Mouse (Mus musculus) neural tube, embryonic 11.5 days (tissue): ENCODE results near the gene Tmem132c. TPM values are rescaled to one million over a fixed set of nuclear protein-coding genes. Genes with fewer than 3 reads are reported as not detected.

Source experiments
- ATAC-seq: fragments of 200-750 bp; cut with Nextera tagmentation; 2 replicates; pipeline ENCODE4 v1.8.0; 2017; ENCODE audit warnings: moderate number of reproducible peaks, mild to moderate bottlenecking, moderate TSS enrichment, moderate library complexity; ENCODE audit not compliant: insufficient read depth, low FRiP score, low TSS enrichment
- DNase-seq: peaks from one replicate; pipeline ENCODE4 v3.0.0-alpha.2; 2015; ENCODE audit warnings: low spot score
- H3K27ac ChIP-seq: fragments of 300-500 bp; sonication (generic); 2 replicates; pipeline ENCODE4 v1.5.1; 2014; ENCODE audit warnings: low read depth, mild to moderate bottlenecking, low read length
- H3K27me3 ChIP-seq: fragments of 300-500 bp; sonication (generic); 2 replicates; pipeline ENCODE4 v1.6.1; 2014; ENCODE audit warnings: mild to moderate bottlenecking, low read length, mixed read lengths; ENCODE audit not compliant: control insufficient read depth, insufficient read depth
- H3K36me3 ChIP-seq: fragments of 300-500 bp; sonication (generic); 2 replicates; pipeline ENCODE4 v1.6.1; 2014; ENCODE audit warnings: mild to moderate bottlenecking, low read length, moderate library complexity, mixed read lengths; ENCODE audit not compliant: control insufficient read depth, insufficient read depth
- H3K4me1 ChIP-seq: fragments of 300-500 bp; sonication (generic); 2 replicates; pipeline ENCODE4 v1.6.1; 2014; ENCODE audit warnings: low read length, mixed read lengths; ENCODE audit not compliant: control insufficient read depth, insufficient read depth
- H3K4me2 ChIP-seq: fragments of 300-500 bp; sonication (generic); 2 replicates; pipeline ENCODE4 v1.6.1; 2014; ENCODE audit warnings: low read depth, mild to moderate bottlenecking, moderate library complexity
- H3K4me3 ChIP-seq: fragments of 300-500 bp; sonication (generic); 2 replicates; pipeline ENCODE4 v1.5.1; 2014; ENCODE audit warnings: low read depth, low read length
- H3K9ac ChIP-seq: fragments of 300-500 bp; sonication (generic); 2 replicates; pipeline ENCODE4 v1.6.1; 2014; ENCODE audit warnings: mild to moderate bottlenecking, low read length
- H3K9me3 ChIP-seq: fragments of 300-500 bp; sonication (generic); 2 replicates; pipeline ENCODE4 v1.6.1; 2016; ENCODE audit warnings: low read length; ENCODE audit not compliant: control insufficient read depth
- WGBS: fragments of 180-500 bp; shearing (Covaris S2); extraction: QIAGEN DNeasy Blood & Tissue Kit; methylation state at CpG from one replicate; pipeline ENCODE4 v1.1.7; 2014; 5-methylcytosine and 5-hydroxymethylcytosine counted together
- polyA plus RNA-seq: library from polyadenylated mRNA; unstranded; fragments of >200 nt; fragmentation: Nextera tagmentation; extraction: Ambion mirVana; gene quantifications from 2 replicates; pipeline ENCODE4 v1.2.1, GENCODE M21; 2014

Gene Tmem132c
- polyA plus RNA-seq, 1 experiment from 2014 or later: 24.6 TPM

- DNase-seq (no peak), ATAC-seq (no peak)
- 77% methylated on average over 2 of the region's 2 CpGs for WGBS
- Histone ChIP-seq H3K36me3 (no peaks in the 10 kb centered on the region), H3K9me3 (no peaks in the 10 kb centered on the region), H3K9ac (no peak overlapping the region), H3K27me3 (no peaks in the 10 kb centered on the region), H3K4me3 (no peak overlapping the region), H3K4me2 (no peak overlapping the region), H3K27ac (no peak overlapping the region), H3K4me1 (no peaks in the 10 kb centered on the region)
These were observed 137.7 kb downstream of the Tmem132c start for GRCm38 (mm10) chr5:127379351-127379750.

GRCm38 (mm10) chr5:127381216-127381615 is 139.6 kb downstream of the Tmem132c start:
- Histone ChIP-seq H3K4me3 (no peak overlapping the region), H3K36me3 (no peaks in the 10 kb centered on the region), H3K4me1 (no peaks in the 10 kb centered on the region), H3K27ac (no peak overlapping the region), H3K4me2 (no peak overlapping the region), H3K27me3 (no peaks in the 10 kb centered on the region), H3K9ac (no peak overlapping the region), H3K9me3 (no peaks in the 10 kb centered on the region)
- ATAC-seq (no peak), DNase-seq (no peak)
- 80% methylated on average over 4 of the region's 4 CpGs for WGBS

GRCm38 (mm10) chr5:127382571-127382970 is 141.0 kb downstream of the Tmem132c start:
- Histone ChIP-seq H3K4me2 (no peak overlapping the region), H3K4me1 (no peaks in the 10 kb centered on the region), H3K27ac (no peak overlapping the region), H3K4me3 (no peak overlapping the region), H3K27me3 (no peaks in the 10 kb centered on the region), H3K9ac (no peak overlapping the region), H3K36me3 (no peaks in the 10 kb centered on the region), H3K9me3 (no peaks in the 10 kb centered on the region)
- ATAC-seq: no peak
- WGBS: 82% methylated on average over 5 of the region's 5 CpGs
- no peak for DNase-seq

GRCm38 (mm10) chr5:127391187-127391586 is 149.6 kb downstream of the Tmem132c start:
- ATAC-seq: no peak
- H3K4me1 ChIP-seq: no peaks in the 10 kb centered on the region
- no peak overlapping the region for H3K27ac ChIP-seq
- peaks cover 5% of the 10 kb centered on the region; the same call in 1 of the 2 replicates for H3K9me3 ChIP-seq
- DNase-seq: no peak
- no peak overlapping the region for H3K4me2 ChIP-seq
- 93% methylated on average over 5 of the region's 5 CpGs for WGBS
- H3K36me3 ChIP-seq: no peaks in the 10 kb centered on the region
- no peaks in the 10 kb centered on the region for H3K27me3 ChIP-seq
- H3K9ac ChIP-seq: no peak overlapping the region
- no peak overlapping the region for H3K4me3 ChIP-seq

GRCm38 (mm10) chr5:127396889-127397288 is 155.3 kb downstream of the Tmem132c start:
- WGBS: 85% methylated on average over 9 of the region's 9 CpGs
- Histone ChIP-seq H3K9me3 (no peaks in the 10 kb centered on the region), H3K4me2 (no peak overlapping the region), H3K36me3 (no peaks in the 10 kb centered on the region), H3K27ac (no peak overlapping the region), H3K4me1 (peaks cover 5% of the 10 kb centered on the region; the same call in 1 of the 2 replicates), H3K27me3 (no peaks in the 10 kb centered on the region), H3K4me3 (no peak overlapping the region), H3K9ac (no peak overlapping the region)
- no peak for ATAC-seq
- no peak for DNase-seq

- Histone ChIP-seq H3K4me3 (no peak overlapping the region), H3K4me1 (peaks cover 5% of the 10 kb centered on the region; the same call in 1 of the 2 replicates), H3K9ac (no peak overlapping the region), H3K9me3 (no peaks in the 10 kb centered on the region), H3K4me2 (no peak overlapping the region), H3K27ac (no peak overlapping the region), H3K27me3 (no peaks in the 10 kb centered on the region), H3K36me3 (no peaks in the 10 kb centered on the region)
- DNase-seq: peak; percentile 44
- 17% methylated on average over 7 of the region's 7 CpGs for WGBS
- ATAC-seq: no peak
These were observed 156.4 kb downstream of the Tmem132c start for GRCm38 (mm10) chr5:127398010-127398409.

- Histone ChIP-seq H3K4me3 (no peak overlapping the region), H3K4me1 (0 out of 2 replicates have a peak, but pooled peaks cover 7% of the 10 kb centered on the region), H3K27ac (0 out of 2 replicates have a peak overlapping the region, but pooled peaks have one; percentile 46), H3K27me3 (no peaks in the 10 kb centered on the region), H3K9ac (no peak overlapping the region), H3K4me2 (no peak overlapping the region), H3K36me3 (no peaks in the 10 kb centered on the region), H3K9me3 (no peaks in the 10 kb centered on the region)
- ATAC-seq (peak; percentile 31), DNase-seq (peak; percentile 48)
- WGBS: 31% methylated on average over 18 of the region's 18 CpGs
These were observed 163.9 kb downstream of the Tmem132c start for GRCm38 (mm10) chr5:127405391-127406000.

- Histone ChIP-seq H3K4me2 (no peak overlapping the region), H3K9ac (no peak overlapping the region), H3K27me3 (no peaks in the 10 kb centered on the region), H3K36me3 (no peaks in the 10 kb centered on the region), H3K27ac (no peak overlapping the region), H3K9me3 (no peaks in the 10 kb centered on the region), H3K4me3 (no peak overlapping the region), H3K4me1 (0 out of 2 replicates have a peak, but pooled peaks cover 7% of the 10 kb centered on the region)
- DNase-seq (no peak), ATAC-seq (no peak)
- 24% methylated on average over 9 of the region's 9 CpGs for WGBS
These were observed 164.5 kb downstream of the Tmem132c start for GRCm38 (mm10) chr5:127406014-127406655.

- Histone ChIP-seq H3K4me3 (no peak overlapping the region), H3K9me3 (no peaks in the 10 kb centered on the region), H3K36me3 (no peaks in the 10 kb centered on the region), H3K4me1 (no peaks in the 10 kb centered on the region), H3K27ac (no peak overlapping the region), H3K9ac (no peak overlapping the region), H3K27me3 (no peaks in the 10 kb centered on the region), H3K4me2 (no peak overlapping the region)
- ATAC-seq (no peak), DNase-seq (no peak)
- 60% methylated on average over 7 of the region's 7 CpGs for WGBS
These were observed 174.9 kb downstream of the Tmem132c start for GRCm38 (mm10) chr5:127416536-127416935.
